Mouse (Mus musculus): ENCODE measurements at regions not wholly inside any gene's neighbourhood (a gene's known extent, or its start where the extent isn't known, plus 50 kb on each side); places are given as distances from the start of the nearest gene placed in this dataset.

DNA sequence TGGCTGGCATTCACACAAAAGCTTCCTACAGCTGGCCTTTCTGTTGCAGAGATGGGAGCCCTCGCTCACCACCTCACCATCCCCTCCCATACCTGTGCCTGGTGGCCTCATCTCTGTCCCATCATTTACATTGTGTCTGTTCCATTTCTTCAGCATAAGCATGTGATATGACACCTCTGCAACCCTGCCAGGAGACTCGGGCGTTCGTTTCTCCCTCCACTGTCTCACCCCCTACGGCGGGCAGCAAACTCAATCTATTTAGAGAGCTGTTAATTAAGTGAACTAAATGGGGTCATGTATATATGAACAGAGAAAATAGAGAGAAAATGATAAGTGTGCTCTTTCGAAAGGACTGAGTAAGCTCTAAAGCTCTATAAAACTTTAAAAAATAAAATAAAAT lies 106.0 kb downstream of the Elovl4 start:
- 80% methylated on average over 7 of the region's 7 CpGs for WGBS (ENCODE audit: insufficient replicate concordance)
- H3K9ac ChIP-seq (replicated peaks): no peak overlapping the region
- no peaks in the 10 kb centered on the region for H3K36me3 ChIP-seq (replicated peaks; ENCODE audit: insufficient read depth, low read length)
- no peaks in the 10 kb centered on the region for H3K9me3 ChIP-seq (ENCODE audit: low read length)
- H3K27me3 ChIP-seq (ENCODE audit: insufficient read depth, low read length): no peaks in the 10 kb centered on the region
- no peak overlapping the region for H3K4me3 ChIP-seq (ENCODE audit: low read depth, low read length)
- DNase-seq (no peak), ATAC-seq (no peak)
- H3K27ac ChIP-seq (ENCODE audit: low read depth): no peak overlapping the region
- no peak for TF ChIP-seq EP300 (IDR thresholded peaks at IDR 0.05; ENCODE audit: low read depth)
- no peak for TF ChIP-seq CTCF (IDR thresholded peaks at IDR 0.05; ENCODE audit: low read depth)
- no peaks in the 10 kb centered on the region for H3K4me1 ChIP-seq (ENCODE audit: insufficient read depth)
- no peak overlapping the region for H3K4me2 ChIP-seq (ENCODE audit: low read depth, low read length)

DNA sequence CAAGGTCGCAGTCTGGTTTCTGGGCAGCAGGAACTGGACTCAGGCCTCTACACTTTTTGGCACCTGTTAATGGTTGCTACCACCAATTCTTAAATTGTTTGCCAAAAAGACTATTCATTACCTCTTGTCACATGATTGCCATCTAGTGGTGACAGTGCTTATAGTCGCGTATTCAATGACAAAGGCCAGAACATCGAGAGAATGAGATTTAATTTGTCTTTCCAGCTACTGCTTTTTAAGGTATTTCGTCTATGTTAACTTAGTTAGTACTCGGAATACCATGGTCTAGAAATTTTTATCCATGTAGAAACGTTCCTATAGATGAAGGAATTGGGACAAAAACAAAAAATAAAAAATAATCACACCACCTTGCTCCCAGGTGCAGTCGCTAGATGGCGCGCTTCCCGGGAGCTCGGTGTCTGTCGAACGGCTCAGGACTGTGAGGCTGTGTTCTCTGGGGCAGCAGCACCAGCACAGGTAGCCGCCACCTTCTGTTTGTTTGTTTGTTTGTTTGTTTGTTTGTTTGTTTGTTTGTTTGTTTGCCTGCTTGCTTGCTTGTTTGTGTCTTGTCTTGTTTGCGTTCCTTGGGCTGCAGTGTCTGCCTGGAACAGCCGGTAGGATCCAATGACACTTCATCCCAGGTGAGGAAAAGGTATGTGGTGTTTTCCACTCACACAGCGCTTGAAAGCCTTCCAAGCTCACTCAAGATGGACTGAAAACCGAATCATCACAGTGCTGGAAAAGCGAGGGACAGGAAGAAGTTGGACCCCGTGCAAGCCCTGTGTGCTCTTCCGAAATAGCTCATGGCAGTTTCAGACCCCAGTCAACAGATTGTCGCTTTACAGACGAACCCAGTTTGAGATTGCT lies 114.5 kb downstream of the Elovl4 start:
- TF ChIP-seq EP300 (IDR thresholded peaks at IDR 0.05; ENCODE audit: low read depth): no peak
- TF ChIP-seq CTCF (IDR thresholded peaks at IDR 0.05; ENCODE audit: low read depth): peak; percentile 70
- peak; percentile 67 for DNase-seq
- no peaks in the 10 kb centered on the region for H3K4me1 ChIP-seq (ENCODE audit: insufficient read depth)
- 20% methylated on average over 24 of the region's 24 CpGs for WGBS (ENCODE audit: insufficient replicate concordance)
- H3K4me2 ChIP-seq (ENCODE audit: low read depth, low read length): peak overlapping the region; percentile 58
- H3K9me3 ChIP-seq (ENCODE audit: low read length): no peaks in the 10 kb centered on the region
- H3K36me3 ChIP-seq (replicated peaks; ENCODE audit: insufficient read depth, low read length): no peaks in the 10 kb centered on the region
- H3K27ac ChIP-seq (ENCODE audit: low read depth): no peak overlapping the region
- ATAC-seq: peak; percentile 67; the same call in 1 of the 2 replicates
- peak overlapping the region; percentile 38 for H3K4me3 ChIP-seq (ENCODE audit: low read depth, low read length)
- no peak overlapping the region for H3K9ac ChIP-seq (replicated peaks)
- H3K27me3 ChIP-seq (ENCODE audit: insufficient read depth, low read length): no peaks in the 10 kb centered on the region
